Mouse (Mus musculus): Measurements from ENCODE around the gene Git2.

Gene Git2

DNA sequence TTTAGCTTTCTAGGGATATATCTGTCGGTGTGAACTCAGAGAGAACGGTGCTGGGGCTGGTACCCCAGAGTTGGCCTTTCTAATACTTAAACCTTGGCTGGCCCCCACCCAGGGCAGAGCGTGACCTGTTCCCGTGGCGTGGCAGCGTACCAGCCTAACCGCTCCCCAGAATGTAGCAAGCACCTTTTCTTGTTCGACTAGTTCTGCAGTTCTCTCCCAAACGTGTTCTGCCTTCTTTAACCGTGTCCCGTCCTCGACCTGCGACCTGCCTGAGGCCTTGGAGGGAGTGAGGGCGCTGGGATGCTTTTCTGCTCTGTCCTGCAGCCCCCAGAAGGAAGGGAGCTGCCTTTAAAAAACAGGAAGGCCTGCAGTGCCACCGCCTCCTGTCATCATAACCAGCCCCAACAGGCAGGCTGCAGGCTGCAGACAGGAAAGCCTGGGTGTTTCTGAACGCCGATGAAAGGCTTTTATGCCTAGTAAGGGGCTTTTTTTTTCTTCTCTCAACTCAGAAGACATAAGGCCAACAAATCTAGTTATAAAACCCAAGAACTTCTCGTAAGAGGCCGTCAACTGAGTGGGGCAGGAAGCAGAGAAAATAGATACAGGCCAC, 94.5 kb downstream of the Git2 start:
- DNase-seq = no peak

DNA sequence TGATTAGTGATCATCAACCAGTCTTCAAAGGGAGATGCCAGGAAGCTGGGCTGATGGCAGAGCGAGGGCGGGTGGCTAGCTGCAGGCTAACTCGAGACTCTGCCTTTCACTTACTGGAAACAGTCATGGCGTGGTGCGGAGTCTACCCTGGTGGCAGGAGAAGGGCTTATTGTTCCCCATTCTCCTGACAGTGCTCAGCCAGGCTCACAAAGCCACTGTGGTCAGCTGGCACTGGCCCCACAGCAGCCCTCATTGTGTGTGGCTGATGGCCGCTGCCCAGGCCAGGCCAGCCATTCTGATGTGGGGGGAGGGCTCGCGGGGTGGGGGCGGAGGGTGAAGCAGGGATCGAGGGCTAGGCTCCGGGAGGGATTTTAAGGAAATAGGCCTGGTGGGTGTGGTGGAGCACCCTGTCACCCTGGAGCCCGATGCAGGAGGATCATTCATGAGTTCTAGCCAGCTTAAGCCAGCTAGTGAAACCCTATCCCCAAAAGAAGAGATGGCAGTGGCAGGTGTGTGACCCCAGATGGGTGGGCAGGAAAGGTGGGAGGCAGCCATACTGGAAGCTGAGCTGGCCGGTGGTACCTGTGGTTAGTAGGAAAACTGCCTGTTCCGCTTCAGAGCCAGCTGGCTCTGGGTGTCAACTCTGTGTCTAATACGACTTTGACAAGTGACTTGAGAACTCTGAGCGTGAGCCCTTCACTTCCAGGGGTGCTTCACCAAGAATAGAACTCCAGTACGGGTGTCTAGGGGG, 95.3 kb downstream of the Git2 start:
- no peak for DNase-seq
